Mouse (Mus musculus): ENCODE results near the gene Magoh. TPM values are rescaled to one million over a fixed set of nuclear protein-coding genes. Genes with fewer than 3 reads are reported as not detected.
A peak's percentile ranks its signal among the peaks of the same experiment; 100 is the strongest.

Magoh gene
- polyA plus RNA-seq, 1 experiment from 2014 or later = 224 TPM

GRCm38 (mm10) chr4:107923145-107923802 is 43.7 kb downstream of the Magoh start, which contains the start of gene Cpt2:
TSS of gene Cpt2 (minus strand) at chr4:107923610.
- peak within 1 kb of the TSS; percentile 75; the same call in 1 of the 2 replicates for H3K27ac ChIP-seq (ENCODE audit: low read depth, low read length)
- peak within 1 kb of the TSS; percentile 77 for H3K4me3 ChIP-seq (ENCODE audit: low read depth, low read length)
- ATAC-seq (replicated peaks; ENCODE audit: low FRiP score) = peak; percentile 93
- DNase-seq (ENCODE audit: low spot score) = peak; percentile 97
- H3K9ac ChIP-seq (ENCODE audit: low read depth, low read length) = peak within 1 kb of the TSS; percentile 90
- H3K4me2 ChIP-seq = peak within 1 kb of the TSS; percentile 73
- no peaks in the 10 kb centered on the region for H3K27me3 ChIP-seq (replicated peaks; ENCODE audit: control insufficient read depth, insufficient read depth, low read length)
- no peaks in the 10 kb centered on the region for H3K36me3 ChIP-seq (ENCODE audit: control insufficient read depth, insufficient read depth, low read length)
- no peaks in the 10 kb centered on the region for H3K9me3 ChIP-seq (ENCODE audit: control insufficient read depth, low read length)
- WGBS = 1% methylated on average over 38 of the region's 38 CpGs
- peaks cover 25% of the 10 kb centered on the region for H3K4me1 ChIP-seq (replicated peaks; ENCODE audit: control insufficient read depth, insufficient read depth, low read length)

- Histone ChIP-seq H3K27me3 (replicated peaks; ENCODE audit: control insufficient read depth, insufficient read depth, low read length) (no peaks in the 10 kb centered on the region), H3K9ac (ENCODE audit: low read depth, low read length) (peak overlapping the region; percentile 39; the same call in 1 of the 2 replicates), H3K4me3 (ENCODE audit: low read depth, low read length) (peak overlapping the region; percentile 77), H3K36me3 (ENCODE audit: control insufficient read depth, insufficient read depth, low read length) (no peaks in the 10 kb centered on the region), H3K27ac (ENCODE audit: low read depth, low read length) (peak overlapping the region; percentile 27; the same call in 1 of the 2 replicates), H3K4me2 (peak overlapping the region; percentile 73), H3K9me3 (ENCODE audit: control insufficient read depth, low read length) (no peaks in the 10 kb centered on the region), H3K4me1 (replicated peaks; ENCODE audit: control insufficient read depth, insufficient read depth, low read length) (peaks cover 29% of the 10 kb centered on the region)
- 41% methylated on average over 7 of the region's 7 CpGs for WGBS
- DNase-seq (ENCODE audit: low spot score) (no peak), ATAC-seq (replicated peaks; ENCODE audit: low FRiP score) (no peak)
Observed at GRCm38 (mm10) chr4:107923803-107924194, 44.2 kb downstream of the Magoh start.

DNA sequence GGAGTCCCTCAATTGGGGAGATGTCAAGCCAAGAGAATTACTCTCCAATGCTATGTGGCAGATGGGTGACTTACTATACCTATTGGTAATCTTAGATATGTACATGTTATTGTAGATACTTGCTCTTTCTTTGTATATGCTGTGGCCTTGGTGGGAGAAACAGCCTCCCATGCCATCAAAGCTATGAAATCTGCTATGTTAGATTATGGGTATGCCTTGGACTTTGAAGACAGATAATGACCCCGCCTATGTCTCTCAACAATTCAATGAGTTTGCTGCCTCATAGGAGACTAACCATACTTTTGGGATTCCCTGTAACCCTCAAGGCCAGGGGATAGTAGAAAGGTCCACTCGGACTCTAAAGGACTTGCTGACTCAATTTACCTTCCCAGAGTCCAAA is 48.7 kb downstream of the Magoh start:
- no peaks in the 10 kb centered on the region for H3K27me3 ChIP-seq (replicated peaks; ENCODE audit: control insufficient read depth, insufficient read depth, low read length)
- H3K4me1 ChIP-seq (replicated peaks; ENCODE audit: control insufficient read depth, insufficient read depth, low read length) = peaks cover 4% of the 10 kb centered on the region
- no peak overlapping the region for H3K9ac ChIP-seq (ENCODE audit: low read depth, low read length)
- peak; percentile 60 for ATAC-seq (replicated peaks; ENCODE audit: low FRiP score)
- no peaks in the 10 kb centered on the region for H3K36me3 ChIP-seq (ENCODE audit: control insufficient read depth, insufficient read depth, low read length)
- H3K27ac ChIP-seq (ENCODE audit: low read depth, low read length) = no peak overlapping the region
- DNase-seq (ENCODE audit: low spot score) = no peak
- H3K4me2 ChIP-seq = no peak overlapping the region
- 69% methylated on average over 2 of the region's 2 CpGs for WGBS
- no peak overlapping the region for H3K4me3 ChIP-seq (ENCODE audit: low read depth, low read length)
- no peaks in the 10 kb centered on the region for H3K9me3 ChIP-seq (ENCODE audit: control insufficient read depth, low read length)

DNA sequence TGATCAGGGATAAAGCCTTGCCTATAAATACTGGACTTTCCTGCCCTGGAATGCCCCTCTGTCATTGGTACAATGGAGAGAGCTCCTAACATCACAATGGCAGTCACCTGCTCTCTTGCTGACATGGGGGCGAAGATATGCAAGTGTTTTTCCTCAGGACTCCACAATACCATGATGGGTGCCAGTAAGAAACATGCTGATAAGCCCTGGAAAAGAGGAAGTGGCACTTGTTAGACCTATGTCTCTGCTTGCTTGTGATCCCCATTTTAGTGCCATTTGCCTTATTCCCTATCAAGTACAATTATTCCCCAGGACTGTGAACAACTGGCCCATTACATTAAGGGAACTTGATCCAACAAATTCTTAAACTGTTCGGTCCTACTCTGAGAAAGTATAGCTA is 49.2 kb downstream of the Magoh start:
- Histone ChIP-seq H3K9me3 (ENCODE audit: control insufficient read depth, low read length) (no peaks in the 10 kb centered on the region), H3K4me3 (ENCODE audit: low read depth, low read length) (no peak overlapping the region), H3K4me2 (no peak overlapping the region), H3K36me3 (ENCODE audit: control insufficient read depth, insufficient read depth, low read length) (no peaks in the 10 kb centered on the region), H3K27ac (ENCODE audit: low read depth, low read length) (no peak overlapping the region), H3K27me3 (replicated peaks; ENCODE audit: control insufficient read depth, insufficient read depth, low read length) (no peaks in the 10 kb centered on the region), H3K9ac (ENCODE audit: low read depth, low read length) (no peak overlapping the region), H3K4me1 (replicated peaks; ENCODE audit: control insufficient read depth, insufficient read depth, low read length) (peaks cover 4% of the 10 kb centered on the region)
- ATAC-seq (replicated peaks; ENCODE audit: low FRiP score) = no peak
- WGBS = 78% methylated on average over 2 of the region's 2 CpGs
- no peak for DNase-seq (ENCODE audit: low spot score)

GRCm38 (mm10) chr4:107931453-107931852 is 51.9 kb downstream of the Magoh start:
- 73% methylated on average over 3 of the region's 3 CpGs for WGBS
- ATAC-seq (replicated peaks; ENCODE audit: low FRiP score) = no peak

DNA sequence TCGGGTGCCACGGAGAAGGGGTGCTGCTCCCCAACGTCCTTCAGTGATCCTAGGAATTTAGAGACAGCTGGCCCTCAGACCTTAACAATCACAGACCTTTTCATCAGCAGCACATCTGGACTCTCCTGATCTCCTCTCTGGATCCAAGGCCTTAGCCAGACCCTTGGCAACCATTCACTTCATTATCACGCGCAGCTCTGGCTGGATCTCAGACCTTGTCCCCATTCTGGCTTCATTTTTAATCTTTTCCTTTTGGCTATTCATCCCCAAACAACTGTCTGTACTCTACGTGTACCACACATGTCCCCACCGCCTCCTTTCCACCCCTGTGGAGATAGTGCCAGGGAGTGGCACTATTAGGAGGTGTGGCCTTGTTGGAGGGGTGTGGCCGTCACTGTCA is 53.7 kb downstream of the Magoh start:
- Histone ChIP-seq H3K4me2 (no peak overlapping the region), H3K27me3 (replicated peaks; ENCODE audit: control insufficient read depth, insufficient read depth, low read length) (no peaks in the 10 kb centered on the region), H3K27ac (ENCODE audit: low read depth, low read length) (no peak overlapping the region), H3K4me1 (replicated peaks; ENCODE audit: control insufficient read depth, insufficient read depth, low read length) (peaks cover 4% of the 10 kb centered on the region), H3K36me3 (ENCODE audit: control insufficient read depth, insufficient read depth, low read length) (no peaks in the 10 kb centered on the region), H3K4me3 (ENCODE audit: low read depth, low read length) (no peak overlapping the region), H3K9ac (ENCODE audit: low read depth, low read length) (no peak overlapping the region), H3K9me3 (ENCODE audit: control insufficient read depth, low read length) (no peaks in the 10 kb centered on the region)
- ATAC-seq (replicated peaks; ENCODE audit: low FRiP score) (no peak), DNase-seq (ENCODE audit: low spot score) (no peak)
- WGBS = 73% methylated on average over 8 of the region's 8 CpGs

More at GRCm38 (mm10) chr4:107931453-107931852, 51.9 kb downstream of the Magoh start:
- DNase-seq (ENCODE audit: low spot score) = no peak
- H3K4me2 ChIP-seq = no peak overlapping the region
- H3K9me3 ChIP-seq (ENCODE audit: control insufficient read depth, low read length) = no peaks in the 10 kb centered on the region
- H3K4me3 ChIP-seq (ENCODE audit: low read depth, low read length) = no peak overlapping the region
- H3K27ac ChIP-seq (ENCODE audit: low read depth, low read length) = no peak overlapping the region
- no peaks in the 10 kb centered on the region for H3K27me3 ChIP-seq (replicated peaks; ENCODE audit: control insufficient read depth, insufficient read depth, low read length)
- H3K9ac ChIP-seq (ENCODE audit: low read depth, low read length) = no peak overlapping the region
- no peaks in the 10 kb centered on the region for H3K36me3 ChIP-seq (ENCODE audit: control insufficient read depth, insufficient read depth, low read length)
- H3K4me1 ChIP-seq (replicated peaks; ENCODE audit: control insufficient read depth, insufficient read depth, low read length) = peaks cover 4% of the 10 kb centered on the region

DNA sequence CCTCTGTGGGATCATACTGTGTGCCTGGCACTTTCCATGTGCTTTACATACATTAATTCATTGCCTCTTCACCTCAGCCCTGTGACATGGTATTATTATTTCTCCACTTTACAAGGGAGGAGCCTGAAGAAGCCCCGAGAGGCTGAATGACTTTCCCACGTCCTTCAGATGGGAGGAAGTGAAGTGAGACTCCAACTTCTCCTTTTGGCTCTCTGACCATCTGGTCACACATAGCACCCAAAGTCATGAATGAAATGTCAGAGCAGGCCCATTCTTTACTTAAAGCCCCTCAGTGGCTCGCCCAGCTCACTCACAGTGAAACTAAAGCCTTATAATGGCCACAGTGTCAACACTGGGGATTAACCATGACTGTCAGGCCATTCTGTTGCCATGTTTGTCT is 55.7 kb downstream of the Magoh start:
- no peaks in the 10 kb centered on the region for H3K27me3 ChIP-seq (replicated peaks; ENCODE audit: control insufficient read depth, insufficient read depth, low read length)
- 53% methylated on average over 3 of the region's 3 CpGs for WGBS
- ATAC-seq (replicated peaks; ENCODE audit: low FRiP score) (no peak), DNase-seq (ENCODE audit: low spot score) (no peak)
- no peaks in the 10 kb centered on the region for H3K36me3 ChIP-seq (ENCODE audit: control insufficient read depth, insufficient read depth, low read length)
- H3K4me3 ChIP-seq (ENCODE audit: low read depth, low read length) = no peak overlapping the region
- H3K27ac ChIP-seq (ENCODE audit: low read depth, low read length) = no peak overlapping the region
- H3K9me3 ChIP-seq (ENCODE audit: control insufficient read depth, low read length) = no peaks in the 10 kb centered on the region
- no peak overlapping the region for H3K4me2 ChIP-seq
- H3K9ac ChIP-seq (ENCODE audit: low read depth, low read length) = no peak overlapping the region
- H3K4me1 ChIP-seq (replicated peaks; ENCODE audit: control insufficient read depth, insufficient read depth, low read length) = no peaks in the 10 kb centered on the region
